Mouse (Mus musculus) skeletal muscle tissue, adult 2 months (tissue): ENCODE results near the gene Ccdc155.
"Not testable (repeated sequence)": the region's sequence is repeated elsewhere in the genome, so short reads cannot be mapped to it uniquely, and the experiment has no call there.

ENCODE experiments used
- DNase-seq: peaks from one replicate; pipeline ENCODE4 v3.0.0-alpha.2; 2012; ENCODE audit warnings: low read depth, low spot score

Gene Ccdc155

GRCm38 (mm10) chr7:45191161-45191560, 13.5 kb downstream of the Ccdc155 start:
- DNase-seq, result no peak

GRCm38 (mm10) chr7:45190186-45190585, 14.5 kb downstream of the Ccdc155 start:
- no peak for DNase-seq

DNA sequence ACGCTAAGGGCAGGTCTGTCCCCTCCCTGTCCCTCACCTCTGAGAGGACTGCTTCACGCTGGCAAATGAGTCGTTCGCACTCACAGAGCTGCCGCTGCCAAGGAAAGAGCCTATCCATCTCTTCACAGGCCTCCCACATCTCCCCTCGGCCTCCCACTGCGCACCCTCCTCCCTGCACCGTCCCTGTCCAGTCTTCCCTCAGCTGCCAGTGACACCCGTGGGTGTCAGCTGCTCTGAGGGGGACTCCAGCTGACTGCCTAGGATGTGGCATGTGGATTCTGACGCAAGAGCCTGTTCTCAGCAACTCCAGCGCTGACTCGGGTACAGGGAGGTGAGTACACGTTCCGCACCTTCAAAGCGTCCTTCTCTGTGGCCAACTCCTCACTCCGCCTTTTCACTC, 15.1 kb downstream of the Ccdc155 start:
- no peak for DNase-seq

DNA sequence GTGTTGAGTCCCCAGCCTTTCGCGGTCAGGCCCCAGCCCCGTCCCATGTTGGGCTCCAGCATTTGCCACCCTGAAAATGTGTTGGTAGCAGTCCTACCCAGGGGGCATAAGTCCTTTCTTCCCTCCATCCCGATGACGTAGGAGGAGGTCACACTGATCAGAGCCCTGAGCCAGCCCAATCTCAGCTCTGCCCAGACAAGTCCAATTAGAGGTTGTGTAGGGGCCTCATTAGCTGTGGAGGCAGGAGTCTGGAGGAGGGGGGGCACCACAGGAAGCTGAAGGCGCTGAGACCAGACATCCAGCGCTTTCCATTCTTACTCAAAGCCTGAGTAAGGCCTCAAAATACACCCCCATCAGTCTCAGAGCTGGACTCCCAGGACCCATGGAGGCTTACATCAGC, 18.8 kb downstream of the Ccdc155 start:
- no peak for DNase-seq

DNA sequence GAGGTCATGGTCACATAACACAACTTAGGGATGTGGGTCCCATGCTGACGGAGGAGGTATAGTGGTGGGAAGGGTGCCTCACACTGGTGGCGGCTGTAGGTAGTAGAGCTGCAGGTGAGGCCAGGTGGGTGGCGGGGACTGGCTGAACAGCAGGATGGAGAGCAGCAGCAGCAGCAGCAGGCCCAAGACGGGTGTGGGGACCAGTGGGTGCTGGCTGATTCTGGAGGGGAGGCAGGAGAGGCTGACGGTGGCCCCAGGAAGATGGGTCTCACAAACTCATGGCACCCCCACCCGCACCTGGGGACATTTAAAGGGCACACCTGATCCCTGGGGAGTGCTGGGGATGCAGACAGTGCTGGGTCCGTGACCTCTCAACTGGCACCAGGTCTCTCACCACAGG, 21.0 kb downstream of the Ccdc155 start:
- DNase-seq, result no peak

DNA sequence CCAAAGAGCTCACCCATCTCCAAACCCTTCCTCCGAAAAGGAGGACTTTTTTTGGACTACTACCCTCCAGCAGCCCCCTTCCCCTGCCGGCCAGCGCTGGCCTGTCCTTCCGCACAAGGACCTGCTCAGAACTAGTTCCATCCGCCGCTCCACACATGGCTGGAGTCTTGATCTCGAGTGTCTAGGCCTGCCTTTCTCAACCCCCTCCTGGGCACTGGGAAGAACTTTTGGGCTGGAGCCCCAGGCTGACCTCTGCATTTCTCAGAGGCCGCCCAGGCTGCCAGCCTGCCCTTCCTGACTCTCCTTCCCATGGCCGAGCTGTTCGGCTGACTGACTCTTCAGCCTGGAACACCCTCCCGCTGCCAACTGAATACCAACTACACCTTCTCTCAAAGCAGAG, 22.1 kb downstream of the Ccdc155 start:
- DNase-seq, result peak; percentile 36

- peak; percentile 89 for DNase-seq
Measured at GRCm38 (mm10) chr7:45182199-45182601, 22.5 kb downstream of the Ccdc155 start.

DNA sequence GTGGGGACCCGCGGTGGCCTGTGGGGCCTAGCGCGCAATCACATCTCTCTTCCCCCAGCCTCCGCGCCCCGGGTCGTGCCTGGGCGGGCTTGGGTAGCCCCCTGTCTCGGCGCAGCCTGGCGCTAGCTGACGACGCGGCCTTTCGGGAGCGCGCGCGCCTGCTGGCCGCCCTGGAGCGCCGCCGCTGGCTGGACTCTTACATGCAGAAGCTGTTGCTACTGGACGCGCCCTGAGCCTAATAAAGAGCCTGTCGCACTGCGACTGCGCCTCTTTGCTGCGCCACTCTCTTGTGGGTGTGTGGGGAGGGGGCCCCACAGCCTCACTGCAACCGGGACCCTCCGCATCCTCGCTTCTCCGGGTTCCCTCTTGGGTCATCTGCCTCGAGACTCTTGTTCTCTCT, 23.2 kb downstream of the Ccdc155 start:
- DNase-seq, result no peak

DNA sequence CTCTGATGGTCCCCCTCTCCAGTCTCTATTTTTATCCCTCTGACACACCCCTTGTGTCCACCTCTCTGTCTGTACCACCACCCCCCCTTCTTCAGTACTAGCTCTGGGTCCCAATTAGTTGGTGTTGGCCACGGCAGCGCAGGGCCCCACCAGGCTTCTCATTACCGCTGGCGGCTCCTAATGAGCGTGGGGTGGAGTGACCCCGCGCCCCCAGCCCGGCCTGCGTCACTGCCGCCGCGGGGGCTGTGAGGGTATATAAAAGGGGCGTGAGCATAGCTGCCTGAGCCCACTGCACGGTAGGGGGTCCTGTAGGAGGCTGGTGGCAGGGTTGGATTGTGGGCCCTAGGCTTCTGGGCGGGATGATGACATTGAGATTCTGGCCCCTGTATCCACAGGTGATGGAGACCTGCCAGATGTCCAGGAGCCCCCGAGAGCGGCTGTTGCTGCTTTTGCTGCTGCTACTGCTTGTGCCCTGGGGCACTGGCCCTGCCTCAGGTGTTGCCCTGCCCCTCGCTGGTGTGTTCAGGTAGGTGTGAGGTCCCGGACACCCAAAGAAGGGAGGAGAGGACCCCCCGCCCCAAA, 23.7 kb downstream of the Ccdc155 start, which contains the start of gene Pth2:
TSS of gene Pth2 (plus strand) at position 100 of the 582 bp plus-strand sequence.
- no peak for DNase-seq

DNA sequence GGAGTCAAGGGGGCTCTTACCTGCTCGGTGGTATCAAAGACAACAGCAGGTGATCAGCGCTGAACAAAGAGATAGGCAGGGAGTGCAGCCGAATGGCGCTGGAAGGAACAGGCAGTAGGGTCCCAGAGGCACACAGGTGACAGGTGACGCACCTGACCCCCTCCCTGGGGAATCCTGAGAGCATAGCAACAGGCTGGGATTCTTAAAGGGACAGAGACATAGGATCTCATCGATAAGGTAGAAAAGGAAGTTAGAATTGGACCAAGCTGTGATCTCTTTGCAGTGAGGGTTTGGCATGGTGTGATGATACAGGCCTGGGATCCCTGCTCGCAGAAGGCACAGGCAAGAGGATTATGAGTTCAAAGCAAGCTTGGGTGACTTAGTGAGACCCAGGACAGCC, 25.2 kb downstream of the Ccdc155 start, which contains the start of gene Gfy:
TSS of gene Gfy (minus strand) at position 101 of the 400 bp plus-strand sequence.
- no peak for DNase-seq

DNA sequence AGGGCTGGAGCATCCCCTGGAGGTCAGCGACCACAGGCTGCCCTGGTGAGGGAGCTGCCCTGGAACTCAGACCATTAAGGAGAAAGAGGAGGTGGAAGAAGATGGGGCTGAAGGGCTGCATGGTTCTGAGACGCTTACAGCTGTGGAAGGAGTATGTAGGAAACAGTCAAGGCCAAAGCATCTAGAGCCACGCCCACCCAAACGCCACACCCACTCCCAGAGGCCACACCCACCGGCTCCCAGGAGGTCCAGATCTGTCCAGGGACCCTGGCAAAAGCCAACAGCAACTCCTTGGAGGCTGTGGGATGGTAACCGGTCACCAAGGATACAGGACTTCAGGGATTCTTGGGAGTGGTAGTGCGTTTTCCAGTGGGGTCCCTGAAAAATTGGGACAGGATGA, 26.1 kb downstream of the Ccdc155 start:
- DNase-seq, result no peak

- no peak for DNase-seq
Measured at GRCm38 (mm10) chr7:45176356-45176755, 28.3 kb downstream of the Ccdc155 start.

GRCm38 (mm10) chr7:45175929-45176328, 28.8 kb downstream of the Ccdc155 start:
- DNase-seq, result no peak

DNA sequence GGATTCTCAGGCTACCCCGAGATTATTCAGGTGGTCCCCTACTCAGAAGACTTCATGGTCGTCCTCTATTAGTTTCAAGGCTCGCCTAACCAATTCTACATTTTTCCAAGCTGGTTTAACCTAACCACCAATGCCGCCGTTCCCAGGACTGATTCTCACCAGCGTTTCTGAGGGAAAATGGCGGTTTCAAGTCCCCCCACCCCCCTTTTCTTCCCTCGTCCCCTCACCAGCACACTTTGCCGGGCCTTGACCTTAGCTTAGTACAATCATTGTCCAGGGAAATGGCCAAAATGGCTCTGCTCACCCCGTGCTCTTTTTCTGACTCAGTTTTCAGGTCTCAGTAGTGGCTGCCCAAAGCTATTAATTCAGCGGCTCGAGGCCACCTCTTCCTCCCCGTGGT, 29.3 kb downstream of the Ccdc155 start:
- DNase-seq, result no peak

DNA sequence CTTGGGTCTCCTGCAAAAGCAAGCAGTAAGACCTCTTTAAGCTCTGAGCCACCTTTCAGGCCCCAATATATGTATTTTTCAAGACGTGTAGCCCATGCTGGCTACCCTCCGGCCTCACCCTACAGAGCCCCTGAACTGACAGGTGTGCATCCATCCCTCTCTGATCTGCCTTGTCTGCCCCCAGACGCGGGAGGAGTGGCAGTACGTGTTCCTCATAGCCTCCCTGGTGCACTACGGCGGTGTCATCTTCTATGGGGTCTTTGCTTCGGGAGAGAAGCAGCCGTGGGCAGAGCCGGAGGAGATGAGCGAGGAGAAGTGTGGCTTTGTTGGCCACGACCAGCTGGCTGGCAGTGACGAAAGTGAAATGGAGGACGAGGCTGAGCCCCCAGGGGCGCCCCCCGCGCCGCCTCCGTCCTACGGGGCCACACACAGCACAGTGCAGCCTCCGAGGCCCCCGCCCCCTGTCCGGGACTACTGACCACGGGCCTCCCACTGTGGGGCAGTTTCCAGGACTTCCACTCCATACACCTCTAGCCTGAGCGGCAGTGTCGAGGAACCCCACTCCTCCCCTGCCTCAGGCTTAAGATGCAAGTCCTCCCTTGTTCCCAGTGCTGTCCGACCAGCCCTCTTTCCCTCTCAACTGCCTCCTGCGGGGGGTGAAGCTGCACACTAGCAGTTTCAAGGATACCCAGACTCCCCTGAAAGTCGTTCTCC, 30.0 kb downstream of the Ccdc155 start:
- no peak for DNase-seq

GRCm38 (mm10) chr7:45173772-45174171, 30.9 kb downstream of the Ccdc155 start:
- DNase-seq, result not testable (repeated sequence)

DNA sequence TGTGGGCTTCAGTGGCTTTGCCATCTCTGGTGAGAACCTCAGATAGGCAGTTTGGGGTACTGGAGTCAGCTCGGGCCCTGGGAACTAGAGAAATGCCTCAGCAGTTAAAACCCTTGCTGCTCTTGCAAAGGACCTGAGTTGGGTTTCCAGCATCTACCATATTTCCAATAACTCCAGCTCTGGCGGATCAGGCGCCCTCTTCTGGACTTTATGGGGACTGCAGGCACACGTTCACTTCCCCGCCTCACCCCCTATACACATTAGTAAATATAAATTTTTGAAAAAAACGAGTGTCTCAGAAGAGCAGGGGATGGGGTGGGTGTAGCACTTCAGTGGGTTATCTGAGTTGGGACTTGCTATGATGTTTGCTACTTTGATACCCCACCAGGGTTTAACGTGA, 31.7 kb downstream of the Ccdc155 start:
- DNase-seq, result no peak

GRCm38 (mm10) chr7:45169495-45169894, 35.2 kb downstream of the Ccdc155 start:
- no peak for DNase-seq

DNA sequence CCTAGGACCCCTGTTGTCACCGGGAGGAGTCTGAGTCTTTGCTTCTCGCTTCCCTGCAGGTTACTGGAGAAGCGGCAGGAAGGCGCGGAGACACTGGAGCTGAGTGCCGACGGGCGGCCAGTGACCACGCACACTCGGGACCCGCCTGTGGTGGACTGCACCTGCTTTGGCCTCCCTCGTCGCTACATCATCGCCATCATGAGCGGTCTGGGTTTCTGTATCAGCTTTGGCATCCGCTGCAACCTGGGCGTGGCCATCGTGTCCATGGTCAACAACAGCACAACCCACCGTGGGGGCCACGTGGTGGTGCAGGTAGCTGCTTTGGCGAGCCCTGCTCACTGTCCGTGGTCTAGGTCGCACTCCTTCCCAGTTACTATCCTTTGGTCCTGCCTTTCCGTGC, 36.0 kb downstream of the Ccdc155 start:
- DNase-seq, result no peak

DNA sequence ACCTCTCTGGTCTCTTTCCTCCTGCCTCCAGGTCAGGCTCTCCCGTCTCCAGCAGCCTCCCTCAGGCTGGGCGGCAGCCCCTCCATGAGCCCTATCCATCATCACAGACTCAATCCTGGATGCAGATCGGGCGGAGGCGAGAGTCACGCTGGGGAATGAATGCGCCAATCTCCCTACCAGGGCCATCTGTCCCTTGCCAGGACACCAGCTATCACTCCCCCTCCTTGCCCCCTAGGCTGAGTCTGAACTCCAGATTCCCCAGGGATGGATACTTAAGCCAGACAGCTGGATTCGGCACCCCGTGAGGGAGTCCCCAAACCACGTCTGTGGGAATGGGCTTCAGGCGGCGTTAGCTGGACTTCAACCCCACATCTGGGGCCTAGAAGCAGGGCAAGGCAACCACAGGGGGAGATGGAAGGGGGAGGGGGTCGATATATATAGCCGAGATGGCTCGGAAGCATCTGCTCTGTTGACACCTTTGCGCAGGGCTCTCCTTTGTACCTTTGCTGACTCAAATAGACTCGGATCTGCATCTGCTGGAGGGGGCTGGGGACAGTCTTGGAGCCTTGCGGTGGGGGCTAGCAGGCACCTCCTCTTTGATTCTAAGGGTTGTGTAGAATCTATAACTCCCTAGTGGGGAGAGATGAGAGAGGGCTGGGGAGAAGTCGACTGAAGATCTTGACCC, 36.8 kb downstream of the Ccdc155 start:
- no peak for DNase-seq

DNA sequence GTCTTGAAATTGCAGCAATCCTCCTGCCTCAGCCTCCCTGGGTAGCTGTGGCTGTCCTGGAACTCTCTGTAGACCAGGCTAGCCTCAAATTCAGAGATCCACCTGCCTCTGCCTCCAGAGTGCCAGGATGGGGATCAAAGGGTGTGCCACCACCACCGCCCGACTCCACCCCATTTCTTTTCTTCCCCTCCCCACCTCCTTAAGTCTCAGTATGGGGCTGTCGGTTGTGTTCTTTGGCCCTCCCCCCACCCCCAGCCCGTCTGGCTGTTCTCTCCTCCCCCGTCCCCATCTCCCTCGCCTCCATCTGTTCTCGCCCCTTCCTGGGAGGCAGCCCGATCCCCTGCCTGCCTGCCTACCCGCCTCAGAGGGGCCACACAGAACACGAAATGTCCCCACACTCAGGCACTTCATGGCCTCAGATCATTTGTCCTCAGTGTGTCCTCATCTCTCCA, 37.7 kb downstream of the Ccdc155 start:
- no peak for DNase-seq

DNA sequence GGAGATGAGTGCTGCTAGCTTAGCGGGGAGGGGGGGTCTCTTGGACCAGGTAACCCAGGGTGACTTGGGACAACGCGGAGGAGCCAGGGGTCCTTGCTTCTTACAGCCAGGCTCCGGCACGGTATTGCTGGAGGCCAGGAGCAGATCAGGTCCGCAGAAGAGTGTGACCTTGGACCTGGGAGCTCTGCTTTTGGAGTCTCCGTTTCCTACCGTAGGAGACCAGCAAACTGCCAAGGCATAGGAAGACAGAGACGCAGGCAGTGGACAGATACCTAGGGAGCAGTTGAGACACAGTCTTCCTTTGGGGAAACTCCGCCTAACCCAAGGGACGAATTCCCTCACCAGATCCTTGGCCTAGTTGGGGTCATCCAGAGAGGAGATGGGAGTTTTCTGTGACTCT, 39.0 kb downstream of the Ccdc155 start:
- DNase-seq, result no peak

DNA sequence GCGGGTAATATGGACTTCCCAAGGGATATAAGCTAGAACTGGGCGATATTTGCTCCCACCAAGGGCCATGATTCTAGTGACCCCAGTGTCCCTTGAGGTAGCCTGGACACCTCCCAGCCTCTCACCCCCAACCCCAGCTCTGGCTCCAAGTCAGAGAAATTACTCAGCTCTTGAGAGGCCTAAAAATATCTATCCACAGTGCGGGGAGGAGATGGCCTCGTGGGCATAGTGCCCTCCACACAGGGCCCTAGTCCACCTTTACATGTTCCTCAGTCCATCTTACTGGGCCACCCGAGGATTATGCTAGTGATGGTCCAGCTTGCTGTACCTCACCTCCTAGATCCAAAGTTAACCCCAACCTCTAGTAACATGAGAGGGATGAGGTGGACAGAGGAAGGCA, 39.9 kb downstream of the Ccdc155 start:
- no peak for DNase-seq
